Mouse (Mus musculus) hindbrain, postnatal 0 days (tissue): ENCODE results near the gene Erc2. TPM values are rescaled to one million over a fixed set of nuclear protein-coding genes. Genes with fewer than 3 reads are reported as not detected.

Source experiments
- ATAC-seq: fragments of 200-750 bp; cut with Nextera tagmentation; 2 replicates; pipeline ENCODE4 v1.8.0; 2017; ENCODE audit warnings: mild to moderate bottlenecking, moderate TSS enrichment, moderate library complexity
- DNase-seq: peaks from one replicate; pipeline ENCODE4 v3.0.0-alpha.2; 2015; ENCODE audit warnings: low spot score
- H3K27ac ChIP-seq: fragments of 300-500 bp; sonication (generic); 2 replicates; pipeline ENCODE4 v1.5.1; 2014; ENCODE audit warnings: mild to moderate bottlenecking
- H3K27me3 ChIP-seq: fragments of 300-500 bp; sonication (generic); 2 replicates; pipeline ENCODE4 v1.6.1; 2014; ENCODE audit warnings: low read length, mixed read lengths; ENCODE audit not compliant: insufficient read depth
- H3K36me3 ChIP-seq: fragments of 300-500 bp; sonication (generic); 2 replicates; pipeline ENCODE4 v1.6.1; 2014; ENCODE audit warnings: low read length, mixed read lengths; ENCODE audit not compliant: insufficient read depth
- H3K4me1 ChIP-seq: fragments of 300-500 bp; sonication (generic); 2 replicates; pipeline ENCODE4 v1.6.1; 2014; ENCODE audit warnings: antibody characterized with exemption, low read length, mixed read lengths; ENCODE audit not compliant: insufficient read depth
- H3K4me2 ChIP-seq: fragments of 300-500 bp; sonication (generic); 2 replicates; pipeline ENCODE4 v1.6.1; 2014; ENCODE audit warnings: low read depth, mild to moderate bottlenecking, low read length, moderate library complexity, mixed read lengths
- H3K4me3 ChIP-seq: fragments of 300-500 bp; sonication (generic); 2 replicates; pipeline ENCODE4 v1.5.1; 2014; ENCODE audit warnings: low read length
- H3K9ac ChIP-seq: fragments of 300-500 bp; sonication (generic); replicated peaks from 2 replicates; pipeline ENCODE4 v1.6.1; 2014; ENCODE audit warnings: mild to moderate bottlenecking, low read length, moderate library complexity, mixed read lengths
- H3K9me3 ChIP-seq: fragments of 300-500 bp; sonication (generic); 2 replicates; pipeline ENCODE4 v1.6.1; 2016; ENCODE audit warnings: low read length, mixed read lengths
- CTCF ChIP-seq: IDR thresholded peaks from 2 replicates; pipeline ENCODE4 v1.5.1; 2016; ENCODE audit warnings: antibody characterized with exemption, control low read depth, low read depth
- WGBS: fragments of 180-500 bp; shearing (Covaris S2); extraction: QIAGEN DNeasy Blood & Tissue Kit; methylation state at CpG from one replicate; pipeline ENCODE4 v1.1.7; 2014; 5-methylcytosine and 5-hydroxymethylcytosine counted together
- polyA plus RNA-seq: library from polyadenylated mRNA; unstranded; fragments of >200 nt; fragmentation: Nextera tagmentation; extraction: Ambion mirVana; gene quantifications from 2 replicates; pipeline ENCODE4 v1.2.1, GENCODE M21; 2015
- total RNA-seq: library from RNA; depleted of rRNA; stranded (reverse); fragments of >200 nt; gene quantifications from 2 replicates; pipeline ENCODE4 v1.2.3, GENCODE M21; 2014

Erc2 gene
- total and polyA plus RNA-seq, 2 experiments from 2014 or later: 71.0 to 104 TPM

- 71% methylated on average over 8 of the region's 8 CpGs for WGBS
- ATAC-seq: no peak
Measured at GRCm38 (mm10) chr14:28412252-28412995, 790.2 kb downstream of the Erc2 start.

GRCm38 (mm10) chr14:28413516-28413915 is 791.3 kb downstream of the Erc2 start:
- no peak for TF ChIP-seq CTCF
- no peaks in the 10 kb centered on the region for H3K27me3 ChIP-seq

More at GRCm38 (mm10) chr14:28412252-28412995, 790.2 kb downstream of the Erc2 start:
- Histone ChIP-seq H3K9ac (no peak overlapping the region), H3K4me3 (no peak overlapping the region), H3K27ac (no peak overlapping the region), H3K4me1 (no peaks in the 10 kb centered on the region), H3K27me3 (no peaks in the 10 kb centered on the region), H3K4me2 (no peak overlapping the region), H3K36me3 (no peaks in the 10 kb centered on the region), H3K9me3 (no peaks in the 10 kb centered on the region)
- DNase-seq: no peak
- TF ChIP-seq CTCF: no peak

GRCm38 (mm10) chr14:28417019-28417418 is 794.8 kb downstream of the Erc2 start:
- DNase-seq (peak; percentile 28), ATAC-seq (no peak)
- Histone ChIP-seq H3K36me3 (no peaks in the 10 kb centered on the region), H3K4me3 (no peak overlapping the region), H3K27ac (no peak overlapping the region), H3K27me3 (no peaks in the 10 kb centered on the region), H3K9ac (no peak overlapping the region), H3K4me2 (no peak overlapping the region), H3K4me1 (no peaks in the 10 kb centered on the region), H3K9me3 (no peaks in the 10 kb centered on the region)
- WGBS: 17% methylated on average over 8 of the region's 8 CpGs
- no peak for TF ChIP-seq CTCF

More at GRCm38 (mm10) chr14:28413516-28413915, 791.3 kb downstream of the Erc2 start:
- Histone ChIP-seq H3K4me2 (no peak overlapping the region), H3K4me1 (no peaks in the 10 kb centered on the region), H3K9ac (no peak overlapping the region), H3K4me3 (no peak overlapping the region), H3K27ac (no peak overlapping the region), H3K9me3 (no peaks in the 10 kb centered on the region), H3K36me3 (no peaks in the 10 kb centered on the region)
- no peak for ATAC-seq
- 90% methylated on average over 7 of the region's 7 CpGs for WGBS
- no peak for DNase-seq

GRCm38 (mm10) chr14:28418497-28418896 is 796.3 kb downstream of the Erc2 start:
- Histone ChIP-seq H3K36me3 (no peaks in the 10 kb centered on the region), H3K27ac (no peak overlapping the region), H3K9ac (no peak overlapping the region), H3K4me1 (no peaks in the 10 kb centered on the region), H3K9me3 (no peaks in the 10 kb centered on the region), H3K4me2 (no peak overlapping the region), H3K27me3 (no peaks in the 10 kb centered on the region), H3K4me3 (no peak overlapping the region)
- TF ChIP-seq CTCF: no peak
- 68% methylated on average over 4 of the region's 4 CpGs for WGBS
- DNase-seq (no peak), ATAC-seq (no peak)

GRCm38 (mm10) chr14:28419188-28419587 is 797.0 kb downstream of the Erc2 start:
- Histone ChIP-seq H3K36me3 (no peaks in the 10 kb centered on the region), H3K27me3 (no peaks in the 10 kb centered on the region), H3K4me2 (no peak overlapping the region), H3K4me1 (no peaks in the 10 kb centered on the region), H3K4me3 (no peak overlapping the region), H3K9ac (no peak overlapping the region), H3K9me3 (no peaks in the 10 kb centered on the region), H3K27ac (no peak overlapping the region)
- WGBS: 66% methylated on average over 9 of the region's 9 CpGs
- no peak for DNase-seq
- no peak for TF ChIP-seq CTCF
- no peak for ATAC-seq

DNA sequence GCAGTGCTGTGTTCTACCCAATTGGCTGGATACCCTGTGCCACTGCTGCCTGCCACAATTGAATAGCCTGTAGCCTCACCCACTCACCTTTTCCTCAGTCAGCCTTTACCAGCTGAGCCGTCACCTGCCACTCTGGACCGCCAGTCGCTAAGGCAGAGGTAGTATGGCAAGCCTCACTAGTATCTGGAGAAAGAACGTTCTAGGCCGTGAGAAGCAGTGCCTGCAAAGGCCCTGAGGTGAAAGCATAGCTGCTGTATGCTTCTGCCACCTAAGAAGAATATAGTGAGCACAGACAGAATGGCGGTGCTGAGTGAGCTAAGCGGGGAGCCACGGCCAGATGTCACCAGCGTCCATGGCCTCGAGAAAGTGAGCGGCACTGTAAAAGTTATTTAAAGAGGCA is 798.4 kb downstream of the Erc2 start:
- Histone ChIP-seq H3K36me3 (no peaks in the 10 kb centered on the region), H3K4me1 (no peaks in the 10 kb centered on the region), H3K9me3 (no peaks in the 10 kb centered on the region), H3K9ac (no peak overlapping the region), H3K27me3 (no peaks in the 10 kb centered on the region), H3K4me3 (no peak overlapping the region), H3K4me2 (no peak overlapping the region), H3K27ac (no peak overlapping the region)
- TF ChIP-seq CTCF: no peak
- no peak for ATAC-seq
- WGBS: 80% methylated on average over 11 of the region's 11 CpGs
- DNase-seq: no peak

DNA sequence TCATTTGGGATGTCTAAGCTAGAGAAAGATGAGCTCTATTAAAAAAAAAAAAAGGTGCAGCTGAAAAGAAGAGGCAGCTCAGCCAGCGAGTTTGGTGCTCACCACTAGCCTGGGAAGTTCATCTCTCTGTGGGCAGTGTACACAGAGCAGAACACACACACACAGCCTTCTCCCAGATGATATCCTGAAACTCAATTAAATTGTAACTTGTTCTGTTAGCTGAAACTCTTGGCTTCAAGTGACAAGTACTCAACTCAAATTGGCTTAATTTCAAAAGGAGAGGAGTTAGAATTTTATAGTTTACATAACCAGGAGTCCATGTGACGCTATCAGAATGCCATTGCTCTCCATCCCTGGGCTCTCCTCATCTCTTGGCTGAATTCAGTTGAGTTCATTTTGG is 804.4 kb downstream of the Erc2 start:
- Histone ChIP-seq H3K27me3 (no peaks in the 10 kb centered on the region), H3K4me2 (no peak overlapping the region), H3K27ac (no peak overlapping the region), H3K9ac (no peak overlapping the region), H3K36me3 (no peaks in the 10 kb centered on the region), H3K4me1 (no peaks in the 10 kb centered on the region), H3K9me3 (no peaks in the 10 kb centered on the region), H3K4me3 (no peak overlapping the region)
- no peak for TF ChIP-seq CTCF
- no peak for DNase-seq
- 75% methylated on average over 2 of the region's 2 CpGs for WGBS
- ATAC-seq: no peak
